Mouse (Mus musculus): ENCODE measurements around the gene Btbd2.

- TF ChIP-seq CTCF (IDR thresholded peaks at IDR 0.05; ENCODE audit: control insufficient read depth, insufficient read depth, insufficient replicate concordance, low read depth, low read length), result no peak
- no peak for TF ChIP-seq POLR2A (IDR thresholded peaks at IDR 0.05; ENCODE audit: control insufficient read depth, low read depth, low read length)
Observed at GRCm38 (mm10) chr10:80627685-80628084, 29.2 kb downstream of the Btbd2 start.

All from testis, adult 2 months (tissue).